Mouse (Mus musculus) cerebellum, adult 11-12 months (tissue): ENCODE data around the gene Efemp2.

Experiments
- DNase-seq: peaks from one replicate; pipeline ENCODE4 v3.0.0; 2022

Efemp2 gene

DNA sequence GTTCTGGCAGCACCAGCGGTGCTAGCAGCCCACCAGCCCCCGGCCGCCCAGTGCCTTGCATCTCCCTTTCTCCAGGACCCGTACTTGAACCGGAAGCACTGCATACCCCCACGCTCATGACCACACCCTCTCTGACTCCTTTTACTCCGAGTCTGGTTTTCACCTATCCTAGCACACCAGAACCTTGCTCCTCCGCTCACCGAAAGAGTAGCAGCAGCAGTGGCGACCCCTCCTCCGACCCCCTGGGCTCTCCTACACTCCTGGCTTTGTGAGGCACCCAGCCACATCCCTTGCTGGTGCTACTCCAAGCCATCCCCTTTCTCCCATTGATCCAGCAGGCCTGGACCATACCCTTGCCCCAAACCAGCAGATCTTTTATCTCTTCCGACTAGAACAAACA lies 18.7 kb upstream of the Efemp2 start:
- DNase-seq: no peak

DNA sequence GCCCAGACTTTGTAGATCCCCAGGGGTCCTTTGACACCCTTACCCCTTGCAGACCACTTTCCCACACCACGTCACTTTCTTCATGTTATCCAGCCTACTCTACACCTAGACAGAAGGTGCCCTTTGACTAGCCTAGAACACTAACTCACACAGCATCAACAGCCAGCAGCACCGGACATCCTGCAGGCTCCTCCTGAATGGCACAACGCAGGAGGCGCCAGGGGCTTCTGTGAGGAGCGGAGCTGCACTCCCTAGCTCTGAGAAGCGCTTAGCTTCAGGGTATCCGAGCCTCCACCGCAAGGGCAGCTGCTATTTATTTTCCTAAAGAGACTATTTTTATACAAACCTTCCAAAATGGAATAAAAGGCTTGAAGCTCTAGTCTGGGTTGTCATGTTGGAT lies 18.2 kb upstream of the Efemp2 start:
- DNase-seq: peak; percentile 38

DNA sequence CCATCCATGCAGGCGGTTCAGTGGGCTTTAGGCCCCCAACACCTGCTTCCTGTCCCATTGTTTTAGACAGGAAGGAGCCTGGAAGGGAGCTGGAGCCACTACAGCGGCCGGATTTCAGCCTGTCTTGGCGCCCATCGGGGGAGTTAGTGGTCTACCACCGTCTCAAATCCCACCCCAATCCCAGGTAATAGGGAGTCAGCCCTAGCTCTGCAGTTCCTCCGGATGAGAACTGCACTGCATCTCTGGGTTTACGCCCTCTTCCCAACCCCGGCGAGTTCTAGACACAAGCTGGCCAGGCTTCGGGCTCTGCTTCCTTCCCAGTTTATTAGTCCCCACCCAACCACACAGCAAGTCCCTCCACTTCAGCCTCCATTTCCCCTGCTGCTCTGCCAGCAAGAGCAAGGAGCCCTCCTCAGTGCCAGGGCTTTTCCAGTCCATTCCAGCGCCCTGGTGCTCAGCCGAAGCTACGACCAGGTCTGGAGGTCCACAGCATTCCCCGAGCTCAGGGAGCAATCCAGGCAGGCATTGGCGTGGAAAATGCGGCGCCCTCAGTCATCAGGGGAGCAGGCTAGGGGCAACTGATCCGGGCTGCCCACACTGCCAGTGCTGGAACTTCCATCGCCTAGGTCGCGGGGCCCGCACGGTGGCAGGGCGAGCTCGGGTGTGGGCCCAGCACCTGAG lies 17.4 kb upstream of the Efemp2 start:
- DNase-seq: no peak

DNA sequence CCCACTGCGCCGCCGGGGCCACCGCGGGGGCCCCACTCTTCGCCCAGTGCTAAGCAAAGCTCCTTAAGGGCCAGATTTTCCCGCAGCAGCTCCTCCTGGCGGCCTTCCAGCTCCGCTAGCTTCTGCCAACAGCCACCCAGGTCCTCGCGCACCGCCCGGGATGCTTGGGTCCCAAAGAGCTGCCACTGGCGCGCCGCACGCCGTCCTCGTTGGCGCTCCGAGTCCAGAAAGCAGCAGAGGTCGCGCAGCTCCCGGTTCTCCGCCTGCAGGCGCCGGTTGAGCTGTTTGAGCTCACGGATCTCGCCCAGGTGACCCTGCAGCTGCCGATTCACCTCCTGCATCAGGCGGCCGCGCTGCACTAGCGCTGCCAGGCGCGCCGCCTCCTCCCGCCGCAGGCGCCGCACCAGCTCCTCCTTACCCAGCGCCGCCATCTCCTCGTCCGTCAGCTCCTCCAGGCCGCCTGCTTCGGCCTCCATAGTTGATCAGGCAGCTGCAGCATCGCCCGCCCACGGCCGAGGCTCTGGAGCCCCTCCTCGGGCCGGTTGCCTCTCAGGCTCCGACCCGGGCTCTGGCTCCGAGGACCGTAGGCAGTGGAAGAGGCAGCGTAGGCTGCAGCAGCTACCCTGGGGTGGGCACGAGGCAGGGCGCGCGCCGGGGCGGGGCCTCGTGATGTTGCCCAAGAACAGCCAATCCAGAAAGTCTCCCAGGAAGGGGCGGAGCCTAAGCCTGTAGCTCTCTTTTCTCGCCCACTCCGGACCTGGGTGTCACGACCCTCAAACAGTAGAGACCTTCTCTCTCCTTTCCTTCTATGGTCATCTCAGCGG lies 16.6 kb upstream of the Efemp2 start:
- peak; percentile 98 for DNase-seq

DNA sequence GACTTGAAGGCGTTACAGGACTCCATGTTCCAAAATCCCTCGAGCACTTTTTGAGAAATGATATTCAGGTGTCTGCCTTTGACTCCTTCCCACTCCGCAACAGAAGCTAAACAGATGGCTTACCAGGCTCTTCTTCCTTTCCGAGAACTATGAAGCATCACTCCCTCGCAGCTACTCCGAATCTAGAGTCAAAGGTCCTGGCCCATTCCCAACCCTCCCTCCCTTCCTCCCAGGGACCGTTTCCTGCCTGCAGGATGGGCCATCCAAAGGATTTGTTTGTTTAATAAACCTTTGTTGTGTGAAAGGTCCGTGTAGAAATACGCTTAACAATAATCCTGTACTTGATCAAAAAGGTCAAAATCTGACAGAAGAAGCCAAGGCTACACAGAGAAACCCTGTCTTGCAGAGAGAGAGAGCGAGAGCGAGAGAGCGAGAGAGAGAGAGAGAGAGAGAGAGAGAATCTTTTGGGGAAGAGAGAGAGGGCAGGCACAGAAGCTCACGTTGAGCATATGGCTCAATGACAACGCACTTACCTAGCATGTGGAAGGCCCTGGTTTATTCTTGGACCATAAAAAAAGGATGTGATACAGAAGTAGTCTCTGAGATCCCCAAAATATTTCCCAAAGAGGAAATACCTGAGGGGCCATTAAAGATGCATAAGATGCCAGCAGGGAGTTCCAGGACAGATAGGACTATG lies 15.9 kb upstream of the Efemp2 start, which contains the start of gene Ccdc85b:
Ccdc85b (minus strand) TSS at position 149 of the 697 bp plus-strand sequence.
- DNase-seq: peak; percentile 26

DNA sequence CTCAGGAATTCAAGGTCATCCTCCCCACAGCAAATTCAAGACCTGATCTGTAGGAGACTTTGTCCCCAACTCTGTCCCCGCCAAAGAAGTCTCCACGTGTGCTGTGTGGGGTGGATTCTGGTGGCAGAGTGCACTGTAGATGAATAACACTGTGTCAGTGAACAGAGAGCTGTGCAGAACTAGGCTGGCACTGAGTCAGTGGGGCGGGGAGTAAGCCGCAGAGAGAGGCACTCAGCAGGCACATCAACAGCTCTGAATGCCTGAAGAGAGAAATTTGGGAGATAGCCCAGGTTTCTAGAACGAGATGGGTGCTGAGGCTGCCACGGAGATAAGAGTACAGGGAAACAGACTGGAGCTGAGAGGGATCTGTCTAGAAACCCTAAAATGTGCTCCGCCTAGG lies 14.7 kb upstream of the Efemp2 start:
- DNase-seq: peak; percentile 67

DNA sequence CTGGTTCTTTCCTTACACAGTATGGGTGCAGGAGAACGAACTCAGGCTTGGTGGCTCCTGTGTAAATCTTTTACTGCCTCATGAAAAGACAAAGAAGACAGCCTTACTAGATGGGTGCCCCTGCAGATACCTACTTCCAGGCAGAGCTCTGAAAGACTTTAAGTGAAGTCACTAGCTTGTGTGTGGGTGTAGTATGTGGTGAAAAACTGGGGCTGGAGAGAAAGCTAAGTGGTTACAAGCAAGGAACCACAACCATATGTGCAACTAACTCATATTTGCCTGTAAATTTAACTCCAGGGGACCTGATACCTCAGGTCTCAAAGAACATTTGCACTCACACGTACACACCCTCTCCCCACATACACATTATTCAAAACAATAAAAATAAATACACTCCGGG lies 13.9 kb upstream of the Efemp2 start:
- peak; percentile 8 for DNase-seq

DNA sequence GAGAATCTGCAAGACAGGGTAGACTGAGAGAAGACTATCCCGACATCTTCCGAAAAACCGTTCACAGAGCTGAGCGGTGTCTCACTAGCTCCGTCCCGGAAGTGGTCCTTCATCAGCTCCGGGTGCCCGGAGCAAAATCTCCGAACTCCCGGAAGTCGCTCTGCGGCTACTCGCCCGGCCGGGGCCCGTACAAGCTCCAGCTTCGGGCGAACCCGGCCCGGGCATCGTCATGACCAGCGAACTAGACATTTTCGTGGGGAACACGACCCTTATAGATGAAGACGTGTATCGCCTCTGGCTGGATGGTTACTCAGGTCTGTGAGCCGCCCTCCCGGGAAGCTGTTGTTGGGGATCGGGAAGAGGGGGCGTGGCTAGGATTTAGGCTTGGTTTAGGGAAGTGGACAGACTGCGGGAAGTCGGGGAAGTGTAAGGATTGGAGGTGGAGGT lies 13.3 kb upstream of the Efemp2 start, which contains the start of gene Fibp:
Fibp (plus strand) TSS at position 151 of the 447 bp plus-strand sequence.
- DNase-seq: peak; percentile 85

DNA sequence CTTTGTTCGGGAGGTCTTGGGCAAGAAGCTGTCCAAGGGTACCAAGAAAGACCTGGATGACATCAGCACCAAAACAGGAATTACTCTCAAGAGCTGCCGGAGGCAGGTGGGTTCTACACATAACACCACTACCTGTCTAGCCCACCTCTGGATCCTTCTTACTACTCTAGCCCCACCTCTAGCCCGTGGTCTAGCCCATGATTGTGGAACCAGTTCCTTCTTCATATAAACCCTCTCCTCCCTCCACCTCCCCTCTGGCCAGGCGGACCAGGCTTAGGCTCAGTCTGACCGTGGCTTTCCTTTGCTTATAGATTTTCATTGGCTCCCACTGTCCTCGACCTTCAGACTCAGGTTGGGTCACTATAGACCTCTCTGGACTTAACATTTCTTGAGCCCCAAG lies 12.3 kb upstream of the Efemp2 start:
- peak; percentile 39 for DNase-seq

DNA sequence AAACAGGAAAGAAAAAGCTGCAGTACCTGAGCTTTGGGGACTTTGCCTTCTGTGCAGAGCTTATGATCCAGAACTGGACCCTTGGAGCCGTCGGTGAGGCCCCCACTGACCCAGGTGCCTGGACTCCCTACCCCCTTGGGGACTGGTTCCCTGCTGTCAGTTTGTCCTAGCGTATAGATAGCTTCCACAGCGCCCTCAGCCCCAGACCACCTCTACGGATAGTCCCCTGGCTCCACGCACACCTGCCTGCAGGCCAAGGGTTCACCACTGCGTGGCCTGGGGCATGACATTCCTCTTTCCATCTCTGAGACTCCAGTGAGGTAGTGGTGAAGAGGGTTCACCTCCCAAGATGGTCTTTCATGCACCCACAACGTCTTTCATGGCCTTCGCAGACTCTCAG lies 10.5 kb upstream of the Efemp2 start:
- peak; percentile 46 for DNase-seq

DNA sequence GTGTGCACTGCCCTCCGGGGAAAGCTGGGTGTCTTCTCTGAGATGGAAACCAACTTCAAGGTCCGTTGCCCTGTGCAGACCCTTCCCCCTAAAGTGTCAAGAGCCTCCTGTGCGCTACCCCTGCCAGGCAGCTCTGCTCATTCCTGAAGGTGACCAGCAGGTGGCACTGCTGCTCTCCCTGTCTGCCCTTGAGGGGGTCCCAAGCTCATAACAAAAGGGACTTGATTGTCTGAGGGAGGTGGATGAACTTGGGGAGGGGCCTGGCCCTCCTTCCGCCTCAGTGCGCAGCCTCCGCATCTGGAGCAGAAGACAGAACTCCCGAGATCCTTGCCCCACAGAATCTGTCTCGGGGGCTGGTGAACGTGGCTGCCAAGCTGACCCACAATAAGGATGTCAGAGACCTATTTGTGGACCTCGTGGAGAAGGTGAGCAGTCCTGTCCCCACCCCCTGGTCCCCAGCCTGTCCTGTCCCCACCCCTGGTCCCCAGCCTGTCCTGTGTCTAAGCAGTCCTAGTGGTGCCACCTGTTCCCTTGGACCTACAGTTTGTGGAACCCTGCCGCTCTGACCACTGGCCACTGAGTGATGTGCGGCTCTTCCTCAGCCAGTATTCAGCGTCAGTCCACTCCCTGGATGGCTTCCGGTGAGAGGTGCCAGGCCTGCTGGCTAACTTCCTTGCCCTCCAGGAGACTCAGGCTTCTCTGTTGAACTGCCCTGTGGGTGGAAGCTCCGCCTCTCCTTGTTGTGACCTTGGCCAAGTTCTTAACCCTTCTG lies 9.8 kb upstream of the Efemp2 start:
- DNase-seq: peak; percentile 72

DNA sequence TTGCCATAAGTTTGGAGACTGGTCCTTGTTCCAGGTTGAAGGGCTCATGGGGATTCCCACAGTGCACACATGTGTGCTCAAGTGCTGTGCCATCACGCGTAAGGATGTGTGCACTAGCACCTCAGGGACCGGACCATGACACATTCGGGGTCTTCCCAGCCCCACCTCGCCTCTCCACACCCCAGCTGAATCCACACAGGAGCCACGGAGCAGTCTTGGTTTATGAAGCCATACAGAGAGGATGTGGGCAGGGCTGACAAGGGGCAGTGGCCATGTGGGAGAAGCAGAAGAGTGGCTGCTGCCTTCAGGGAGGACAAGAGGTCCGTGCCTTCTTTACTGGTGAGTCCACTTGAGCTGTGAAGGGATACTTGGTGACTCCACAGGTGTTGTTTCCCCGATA lies 8.7 kb upstream of the Efemp2 start:
- DNase-seq: no peak

DNA sequence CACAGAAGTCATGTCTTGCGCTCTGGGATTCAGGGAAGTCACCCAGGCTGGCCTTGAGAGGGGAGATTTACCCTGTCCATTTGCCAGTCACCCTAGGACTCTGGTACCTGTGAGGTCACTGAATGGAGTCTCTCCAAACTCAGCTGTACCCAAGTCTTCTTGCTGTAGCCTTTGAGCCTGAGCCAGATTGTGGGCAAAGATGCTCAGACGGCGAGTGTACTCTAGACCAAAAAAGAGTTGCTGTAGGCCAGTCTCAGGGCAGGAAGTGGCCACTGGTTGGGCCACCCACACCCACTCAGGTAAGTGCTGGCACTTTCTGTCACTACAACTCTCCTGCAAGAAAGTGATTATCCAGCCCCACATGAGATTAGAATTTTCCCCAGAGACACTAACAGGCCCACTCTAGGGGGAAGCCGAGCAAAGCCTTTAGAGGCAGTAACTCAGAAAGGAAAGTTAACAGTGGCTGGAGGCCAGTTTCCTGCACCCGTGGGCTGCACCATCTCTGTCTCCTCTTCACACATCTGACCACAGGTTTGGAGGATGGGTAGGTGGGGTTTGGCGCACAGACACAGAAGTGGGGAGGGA lies 6.7 kb upstream of the Efemp2 start:
- no peak for DNase-seq

DNA sequence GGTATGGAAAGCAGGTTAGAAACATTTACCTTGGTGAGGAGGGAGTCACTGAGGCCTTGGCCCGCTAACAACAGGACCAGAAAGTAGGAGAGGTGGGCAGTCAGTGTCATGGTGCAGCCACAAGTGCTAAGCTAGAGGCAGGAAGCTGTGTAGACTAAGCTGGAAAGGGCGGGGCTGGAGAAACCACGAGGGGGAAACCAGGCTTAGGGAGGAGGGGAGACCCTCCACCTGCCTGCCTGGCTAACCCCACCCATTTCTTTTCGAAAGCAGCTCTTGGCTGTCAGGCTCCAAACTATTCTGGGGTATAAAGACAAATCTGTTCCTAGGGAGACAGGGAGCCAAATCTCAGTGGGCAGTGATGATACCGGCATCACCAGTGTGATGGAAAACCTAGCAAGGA lies 5.4 kb upstream of the Efemp2 start, which contains the start of gene Ctsw:
Ctsw (minus strand) TSS at position 134 of the 400 bp plus-strand sequence.
- no peak for DNase-seq

DNA sequence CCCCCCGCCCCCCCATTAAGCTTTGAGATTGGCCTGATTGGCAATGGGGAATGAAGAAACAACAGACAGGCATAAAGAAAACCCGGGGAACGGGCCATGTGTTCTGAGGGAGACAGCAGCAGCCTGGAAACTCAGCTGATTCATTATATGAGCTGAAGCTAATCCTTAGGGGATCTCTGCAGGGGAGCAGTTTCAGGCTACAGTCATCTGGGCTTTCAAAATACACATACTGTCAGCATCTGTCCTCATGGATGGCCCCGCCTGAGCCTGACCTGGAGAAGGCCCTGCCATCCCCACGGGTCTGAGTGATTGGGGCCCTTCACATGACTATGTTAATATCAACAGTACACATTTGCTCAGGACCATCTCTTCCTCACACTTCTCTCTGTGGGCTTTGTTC lies 1.9 kb upstream of the Efemp2 start:
- no peak for DNase-seq

DNA sequence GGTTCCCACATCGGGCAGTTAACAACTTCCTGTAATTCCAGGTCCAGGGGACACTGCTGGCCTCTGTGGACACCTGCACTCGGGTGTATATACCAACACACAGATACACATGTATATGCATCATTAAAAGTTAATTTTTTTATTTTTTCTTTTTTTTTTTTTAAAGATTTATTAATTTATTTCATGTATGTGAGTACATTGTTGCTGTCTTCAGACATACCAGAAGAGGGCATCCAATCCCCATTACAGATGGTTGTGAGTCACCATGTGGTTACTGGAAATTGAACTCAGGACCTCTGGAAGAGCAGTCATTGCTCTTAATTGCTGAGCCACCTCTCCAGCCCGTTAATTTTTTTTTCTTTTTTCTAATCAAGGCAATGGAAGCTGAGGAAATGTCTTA lies 897 bp upstream of the Efemp2 start:
- no peak for DNase-seq

DNA sequence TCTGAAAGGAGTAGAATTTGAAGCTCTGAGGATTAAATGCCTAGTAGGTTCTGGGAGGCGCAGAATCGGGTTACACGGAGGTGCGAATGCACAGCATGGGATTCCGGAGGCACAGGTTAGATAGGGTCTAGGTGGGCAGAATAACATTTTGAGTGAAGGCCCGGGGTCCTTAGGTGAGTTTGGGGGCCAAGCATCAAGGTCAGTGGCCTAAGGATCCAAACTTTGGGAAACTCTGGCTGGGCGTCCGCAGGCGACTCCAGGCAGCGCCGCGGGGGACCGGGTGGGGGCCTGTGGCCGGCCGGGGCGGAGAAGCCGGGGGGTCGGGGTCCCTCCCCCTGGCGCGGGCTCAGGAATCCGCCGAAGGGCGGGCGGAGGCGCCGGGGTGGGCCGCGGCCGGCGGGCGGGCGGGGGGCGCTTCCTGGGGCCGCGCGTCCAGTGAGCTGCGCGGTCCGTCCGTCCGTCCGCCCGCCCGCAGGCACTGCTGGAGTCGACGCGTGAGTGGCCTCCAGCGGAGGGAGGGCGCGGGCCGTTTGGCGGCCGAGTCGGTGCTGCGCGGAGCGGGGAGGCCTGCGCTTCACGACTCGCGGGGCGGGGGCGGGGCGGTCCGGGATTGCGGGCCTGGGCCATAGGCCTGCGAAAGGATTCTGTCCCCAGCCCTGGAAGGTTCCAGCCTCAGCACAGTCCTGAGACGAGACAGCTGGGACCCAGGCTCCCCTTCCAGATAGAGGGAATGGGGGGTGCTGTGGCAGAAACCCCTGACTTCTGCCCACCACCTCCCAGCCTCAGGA lies 721 bp downstream of the Efemp2 start:
- DNase-seq: no peak

DNA sequence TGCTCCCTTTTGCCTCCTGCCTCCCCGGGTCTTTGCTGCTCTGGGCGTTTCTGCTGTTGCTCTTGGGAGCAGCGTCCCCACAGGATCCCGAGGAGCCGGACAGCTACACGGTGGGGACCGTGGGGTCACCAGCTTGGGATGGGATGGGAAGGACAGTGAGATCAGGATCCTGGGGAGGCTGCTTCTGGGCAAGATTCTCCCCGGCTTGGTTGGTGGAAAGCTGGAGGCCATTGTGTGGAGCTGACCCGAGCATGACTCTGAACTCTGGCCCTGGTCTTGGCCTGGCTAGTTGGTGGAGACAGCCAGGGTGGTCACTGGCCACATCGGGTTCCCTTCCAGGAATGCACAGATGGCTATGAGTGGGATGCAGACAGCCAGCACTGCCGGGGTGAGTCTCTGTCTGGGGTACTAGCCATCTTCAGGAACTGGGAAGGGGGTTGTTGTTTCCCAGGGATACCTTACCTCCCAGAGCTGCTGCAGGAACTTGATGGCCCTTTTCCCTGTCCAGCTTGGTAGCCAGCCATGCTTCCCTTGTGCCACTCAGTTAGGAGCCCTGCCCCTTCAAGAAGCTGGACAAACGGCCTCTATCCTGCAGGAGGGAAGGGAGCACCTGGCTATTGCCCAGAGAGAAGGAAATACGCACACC lies 1.4 kb downstream of the Efemp2 start:
- peak; percentile 68 for DNase-seq

DNA sequence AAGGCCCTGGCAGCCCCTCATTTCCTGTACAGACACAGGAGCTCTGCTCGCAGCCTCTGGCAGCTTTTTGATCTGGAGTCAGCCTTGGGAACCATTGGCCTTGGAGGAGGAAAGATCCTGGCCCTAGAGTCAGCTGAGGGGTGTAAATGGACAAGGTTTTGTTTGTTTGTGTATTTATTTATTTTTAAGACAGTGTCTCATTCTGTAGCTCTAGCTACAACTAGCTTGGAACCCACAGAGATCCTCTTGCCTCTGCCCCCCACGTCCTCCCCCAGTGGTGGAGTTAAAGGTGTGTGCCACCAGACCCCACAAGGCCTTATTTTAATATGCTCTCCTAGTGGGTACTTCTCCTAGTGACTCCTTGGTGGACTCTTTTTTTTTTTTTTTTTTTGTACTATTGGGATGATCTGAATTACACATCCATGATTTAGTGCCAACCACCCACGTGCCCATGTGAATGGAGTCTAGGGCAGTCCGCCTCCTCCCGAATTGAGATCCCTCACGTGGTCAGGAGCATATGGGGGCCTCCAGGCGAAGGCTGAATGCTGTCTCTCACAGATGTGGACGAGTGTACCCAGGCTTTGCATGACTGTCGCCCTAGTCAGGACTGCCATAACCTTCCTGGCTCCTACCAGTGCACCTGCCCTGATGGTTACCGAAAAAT lies 3.4 kb downstream of the Efemp2 start:
- peak; percentile 58 for DNase-seq

DNA sequence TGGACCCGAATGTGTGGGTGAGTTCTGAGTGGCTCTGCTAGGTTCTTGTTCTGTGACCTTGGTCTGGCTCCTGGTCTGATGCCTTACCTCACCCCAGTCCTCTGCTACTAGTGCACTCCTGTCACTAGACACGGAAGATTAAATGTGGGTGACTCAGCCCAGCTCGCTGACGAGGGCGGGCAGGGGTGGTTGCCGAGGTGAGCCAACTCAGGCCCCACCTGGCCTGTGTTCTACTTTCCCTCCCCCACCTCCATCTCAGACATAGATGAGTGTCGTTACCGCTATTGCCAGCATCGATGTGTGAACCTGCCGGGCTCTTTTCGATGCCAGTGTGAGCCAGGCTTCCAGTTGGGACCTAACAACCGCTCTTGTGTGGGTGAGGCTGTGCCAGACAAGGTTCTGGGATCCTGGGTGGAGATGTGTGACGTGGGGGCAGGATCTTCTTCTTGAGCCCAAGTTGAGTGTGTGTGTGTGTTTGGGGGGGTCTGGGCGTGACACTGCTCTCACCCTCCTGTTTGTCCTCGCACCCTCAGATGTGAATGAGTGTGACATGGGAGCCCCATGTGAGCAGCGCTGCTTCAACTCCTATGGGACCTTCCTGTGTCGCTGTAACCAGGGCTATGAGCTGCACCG lies 4.0 kb downstream of the Efemp2 start:
- DNase-seq: peak; percentile 56
